15 mouse cellular contexts compared by ENCODE assay signal in genomic region chr15:67902982-67903381, GRCm38 (mm10).
DNase-seq lines count a peak whose midpoint lies in the region; ATAC-seq lines count a peak whose summit lies in the region.
"Had no signal": no experiment of that assay in that cellular context is flagged by ENCODE, and none has a peak within 500 bp of the region (broad histone marks: within the 10 kb centered on the region; RNA-seq: fewer than 3 reads in every experiment).

No protein-coding gene starts in this region.

- no peaks in the 10 kb centered on the region for H3K9me3 ChIP-seq in liver, embryonic 16.5 days (replicated peaks; ENCODE audit: control insufficient read depth, low read length)
- H3K9me3 ChIP-seq: neural tube, embryonic 13.5 days had no signal

- H3K4me3 ChIP-seq in liver, embryonic 16.5 days (ENCODE audit: low read depth, low read length), result no peak overlapping the region
- H3K4me3 ChIP-seq: heart, adult 2 months; neural tube, embryonic 13.5 days had no signal

- no peak overlapping the region for H3K27ac ChIP-seq in liver, embryonic 16.5 days (ENCODE audit: low read length)
- H3K27ac ChIP-seq: heart, adult 2 months; neural tube, embryonic 13.5 days had no signal

- no peaks in the 10 kb centered on the region for H3K27me3 ChIP-seq in liver, embryonic 16.5 days (ENCODE audit: control insufficient read depth, insufficient read depth, low read depth, low read length)
- H3K27me3 ChIP-seq: neural tube, embryonic 13.5 days had no signal

- H3K4me1 ChIP-seq in liver, embryonic 16.5 days (ENCODE audit: control insufficient read depth, low read depth, low read length), result no peaks in the 10 kb centered on the region
- H3K4me1 ChIP-seq: neural tube, embryonic 13.5 days had no signal

- H3K4me2 ChIP-seq in liver, embryonic 16.5 days (ENCODE audit: low read depth, low read length), result no peak overlapping the region
- H3K4me2 ChIP-seq: neural tube, embryonic 13.5 days had no signal

- H3K36me3 ChIP-seq in liver, embryonic 16.5 days (ENCODE audit: control insufficient read depth, insufficient read depth), result no peaks in the 10 kb centered on the region
- H3K36me3 ChIP-seq: neural tube, embryonic 13.5 days had no signal

- ATAC-seq in liver, embryonic 16.5 days (ENCODE audit: low read depth), result 0 out of 2 replicates have a peak, but pooled peaks have one; percentile 16
- ATAC-seq in granulocyte monocyte progenitor cell, adult 5-6 weeks (replicated peaks; ENCODE audit: poor library complexity, severe bottlenecking), result peak; percentile 87
- peak; percentile 89 for ATAC-seq in monocyte, adult 5-6 weeks (replicated peaks; ENCODE audit: insufficient number of reproducible peaks, low FRiP score, low TSS enrichment, poor library complexity, severe bottlenecking)
- ATAC-seq: midbrain, embryonic 16.5 days had no signal

- DNase-seq in adrenal gland, postnatal 10 days, result peak; percentile 16
- DNase-seq in adrenal gland, postnatal 14 days, result no peak
- DNase-seq in liver, result no peak
- no peak for DNase-seq in layer of hippocampus, adult 18-20 months (ENCODE audit: low spot score in 2 of 2)
- DNase-seq in urinary bladder, adult 18-20 months (ENCODE audit: low spot score in 2 of 2), result no peak
- DNase-seq: cerebellum, adult 8-10 months; heart, postnatal 4 days; kidney, postnatal 14 days; layer of hippocampus, postnatal 36 days had no signal

- 40% methylated on average over 2 of the region's 2 CpGs for WGBS in liver, embryonic 16.5 days (ENCODE audit: insufficient replicate concordance)

- H3K9ac ChIP-seq in liver, embryonic 16.5 days (ENCODE audit: low read depth, low read length), result no peak overlapping the region
- H3K9ac ChIP-seq: neural tube, embryonic 13.5 days had no signal

Comparison
In these comparisons a context has a peak if more than half of its experiments do, and no peak if none do; other contexts are left out.
1. ATAC-seq: peak in every context shown above with its lines; median percentile 89 in monocyte, adult 5-6 weeks; 87 in granulocyte monocyte progenitor cell, adult 5-6 weeks; 16 in liver, embryonic 16.5 days.